Mouse (Mus musculus) gastrocnemius, postnatal 36 days (tissue): ENCODE data around the gene Marco. TPM values are rescaled to one million over a fixed set of nuclear protein-coding genes. Genes with fewer than 3 reads are reported as not detected.

ENCODE experiments used
- DNase-seq, 2 experiments: peaks; one replicate each; pipeline ENCODE4 v3.0.0; 2022
- intact Hi-C: fragments of 180-260 bp; cut with DNase I; formaldehyde crosslinking; loops from one replicate; pipeline ENCODE4 v1.15.1; 2025
- long read RNA-seq, 2 experiments: library from polyadenylated mRNA; stranded (forward); transcript quantifications; one replicate each; pipeline ENCODE4 v2.0.0; 2021
- total RNA-seq, 2 experiments: library from RNA; stranded (reverse); gene quantifications; 2 replicates each; pipeline ENCODE4 v1.2.3; 2021

Marco gene
- under 1 TPM in 1 of 2 experiments, not detected in 1; 0.18 TPM for total RNA-seq
- long read RNA-seq, experiment 1, result 0 reads
- long read RNA-seq, experiment 2, result 0 reads

- intact Hi-C loops, result no loop called here
- DNase-seq, result no peak
Measured at GRCm38 (mm10) chr1:120504924-120505323, at the start of gene Marco. Gene Marco, minus strand, starts transcription at chr1:120505024.

DNA sequence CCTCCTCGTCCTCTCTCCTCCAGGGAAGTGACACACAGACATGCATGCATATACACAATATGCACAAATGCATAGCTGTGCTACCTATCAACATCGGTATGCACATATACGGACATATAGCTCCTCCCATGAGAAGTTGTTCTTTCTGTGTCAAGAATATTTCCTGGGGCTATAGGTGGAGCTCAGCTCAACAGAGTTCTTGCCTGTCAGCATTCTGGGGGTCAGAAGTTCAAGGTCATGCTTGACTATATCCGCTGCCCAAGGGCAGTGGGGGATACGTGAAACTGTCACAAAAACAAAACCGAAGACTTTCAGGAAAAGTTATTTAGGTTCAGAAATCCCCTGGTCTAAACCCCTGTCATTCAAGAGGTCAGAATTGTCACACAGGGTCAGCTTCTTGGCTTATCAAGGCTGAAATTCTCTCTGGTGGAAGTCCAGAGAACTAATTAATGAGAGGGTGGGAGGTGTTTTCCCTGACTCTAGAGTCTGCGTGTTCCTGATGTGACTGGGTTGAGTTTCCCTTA lies 34.7 kb upstream of the Marco start:
- intact Hi-C loops, result no loop called here
- DNase-seq, result no peak

DNA sequence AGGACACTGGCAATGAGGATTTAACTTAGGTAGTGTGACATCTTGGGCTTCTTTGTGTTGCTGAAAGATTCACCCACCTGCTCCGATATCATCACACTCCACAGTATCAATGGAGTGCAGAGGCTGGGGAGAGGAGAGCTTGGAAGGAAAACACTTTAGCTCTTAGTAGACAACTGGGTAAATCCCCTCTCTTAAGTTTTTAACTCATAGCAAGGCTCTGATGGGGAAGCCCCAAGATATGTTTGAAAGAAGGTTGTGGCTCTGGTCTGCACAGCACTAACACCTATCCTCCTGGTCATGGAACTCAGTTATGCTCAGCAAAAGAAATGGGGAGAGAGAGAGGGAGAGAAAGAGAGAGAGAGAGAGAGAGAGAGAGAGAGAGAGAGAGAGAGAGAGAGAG lies 32.2 kb upstream of the Marco start:
- DNase-seq, result no peak
- intact Hi-C loops, result no loop called here

DNA sequence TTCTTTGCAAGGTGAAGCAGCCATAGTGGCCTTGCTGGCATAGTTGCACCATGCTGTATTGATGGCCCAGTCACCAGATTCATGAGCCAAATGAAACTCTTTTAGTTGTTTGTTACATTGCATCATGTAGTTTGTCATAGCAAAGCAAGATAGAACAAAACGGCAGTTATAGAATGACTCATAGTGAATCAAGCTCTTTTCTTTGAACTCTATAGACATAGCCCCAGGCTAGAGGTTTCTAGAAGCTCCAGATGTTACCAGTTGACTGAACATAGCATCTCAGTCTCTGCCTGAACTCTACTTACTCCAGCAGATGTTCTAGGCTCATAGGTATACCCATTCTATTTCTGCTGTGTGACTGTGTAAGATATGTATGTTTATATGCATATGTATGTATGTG lies 31.1 kb upstream of the Marco start:
- intact Hi-C loops, result no loop called here
- no peak for DNase-seq

- no peak for DNase-seq
Measured at GRCm38 (mm10) chr1:120532321-120532916, 27.6 kb upstream of the Marco start.

GRCm38 (mm10) chr1:120531770-120532169 lies 26.9 kb upstream of the Marco start:
- intact Hi-C loops, result no loop called here
- DNase-seq, result no peak

More at GRCm38 (mm10) chr1:120532321-120532916, 27.6 kb upstream of the Marco start:
- intact Hi-C loops, result no loop called here

DNA sequence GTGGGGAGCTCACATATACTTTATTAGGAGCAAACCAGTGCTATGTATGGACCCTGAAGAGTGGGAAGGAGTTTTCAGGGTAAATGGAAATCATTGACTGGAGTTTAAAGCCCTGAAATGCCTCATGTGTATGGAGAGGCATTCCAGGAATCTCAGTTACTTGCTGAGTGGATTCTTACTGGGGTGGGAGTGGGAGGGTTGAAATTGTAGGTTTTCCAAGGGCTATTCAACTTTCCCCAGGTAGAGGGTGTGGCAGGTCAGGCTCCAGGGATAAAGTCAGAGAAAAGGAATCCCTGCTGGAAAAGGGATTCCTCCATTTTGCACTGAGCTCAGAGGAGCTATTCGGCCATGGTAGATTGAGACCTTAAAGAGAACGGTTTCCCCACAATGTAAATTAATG lies 25.1 kb upstream of the Marco start:
- DNase-seq, result no peak
- intact Hi-C loops, result no loop called here

DNA sequence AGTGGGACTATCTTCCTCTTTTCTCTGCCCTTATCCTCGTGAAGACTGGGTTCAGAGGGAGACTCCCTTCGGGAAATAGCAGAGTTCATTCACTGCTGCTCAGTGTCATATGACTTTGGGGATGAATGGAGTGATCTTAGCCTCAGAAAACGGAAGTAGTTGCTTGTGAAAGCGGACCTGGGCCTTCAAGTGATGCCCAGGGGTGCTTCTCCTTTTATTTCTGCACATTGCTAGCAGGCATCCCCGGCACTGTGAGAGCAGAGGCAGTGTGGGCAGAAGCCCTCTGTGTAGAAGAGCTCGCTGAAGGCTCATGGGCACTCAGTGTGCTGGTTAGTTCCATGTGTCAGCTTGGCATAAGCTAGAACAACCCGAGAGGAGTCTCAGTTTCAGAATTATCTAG lies 12.8 kb upstream of the Marco start:
- DNase-seq, result no peak
- intact Hi-C loops, result no loop called here

DNA sequence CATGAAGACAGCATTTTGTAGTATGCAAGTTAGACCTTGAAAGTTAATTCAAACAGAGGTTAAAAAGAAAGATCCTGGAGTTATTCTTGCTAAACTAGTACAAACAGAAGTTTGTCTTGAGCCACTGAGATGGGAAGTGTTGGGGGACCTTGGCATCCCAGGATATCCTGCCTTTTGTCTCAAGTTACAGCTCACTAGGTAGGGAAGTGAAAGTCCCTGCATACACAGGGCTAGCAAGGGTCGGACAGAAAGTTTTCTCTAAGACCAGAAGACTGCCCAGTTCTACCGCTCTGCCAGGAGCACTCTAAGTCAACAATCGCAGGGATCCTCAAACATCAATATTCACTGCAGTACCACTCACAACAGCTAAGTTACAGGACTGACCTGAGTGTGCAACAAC lies 5.5 kb upstream of the Marco start:
- intact Hi-C loops, result no loop called here
- no peak for DNase-seq

DNA sequence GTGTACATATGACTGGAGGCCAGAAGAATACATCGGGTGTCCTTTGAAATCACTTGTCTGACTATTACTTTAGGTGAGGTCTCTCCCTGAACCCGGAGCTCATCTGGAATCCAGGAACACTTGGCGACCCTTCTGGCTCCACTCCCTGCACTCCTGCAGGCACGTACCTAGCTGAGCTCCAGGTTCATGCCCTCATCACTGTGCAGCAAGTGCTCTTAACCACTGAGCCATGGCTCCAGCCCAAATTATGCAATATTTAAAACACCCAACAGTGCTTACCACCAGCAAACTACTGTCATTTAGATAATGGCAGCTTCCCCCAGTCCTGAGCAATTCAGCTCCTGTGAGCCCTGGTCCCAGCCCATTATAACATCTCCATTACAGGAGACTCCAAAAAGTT lies 4.2 kb upstream of the Marco start:
- DNase-seq, result no peak
- intact Hi-C loops, result no loop called here

DNA sequence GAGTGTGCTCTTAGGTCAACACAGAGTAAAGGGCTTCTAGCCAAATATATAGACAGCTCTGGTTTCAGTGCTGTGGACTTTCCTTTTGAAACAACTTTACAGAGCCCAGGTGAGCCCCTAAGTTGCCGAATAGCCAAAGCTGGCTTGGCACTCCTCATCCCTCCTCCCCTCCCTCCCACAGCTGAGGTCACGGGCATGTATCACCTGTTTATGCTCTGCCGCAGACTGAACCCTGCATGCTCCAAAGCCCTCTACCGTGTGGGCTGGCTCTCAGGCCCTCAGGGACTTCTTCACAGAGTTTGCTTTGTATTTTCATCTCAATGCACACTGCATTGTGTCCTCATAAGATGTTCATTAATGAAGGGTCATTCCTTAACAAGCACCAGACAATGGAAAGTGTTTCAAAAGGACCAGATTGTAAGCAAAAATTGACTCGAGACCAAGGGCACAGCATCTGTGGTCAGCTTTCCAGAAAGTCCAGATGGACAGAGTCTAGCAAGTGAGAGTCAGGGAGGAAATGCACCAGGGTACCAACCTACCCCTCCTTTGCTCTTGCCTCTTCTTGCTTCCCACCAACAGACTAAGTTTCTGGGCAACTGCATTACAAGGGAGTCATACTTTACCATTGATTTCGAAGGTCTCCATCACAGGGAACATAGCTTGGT lies 646 bp downstream of the Marco start:
- intact Hi-C loops, result no loop called here
- DNase-seq, result no peak

GRCm38 (mm10) chr1:120501496-120501895 lies 3.3 kb downstream of the Marco start:
- intact Hi-C loops, result no loop called here
- no peak for DNase-seq

DNA sequence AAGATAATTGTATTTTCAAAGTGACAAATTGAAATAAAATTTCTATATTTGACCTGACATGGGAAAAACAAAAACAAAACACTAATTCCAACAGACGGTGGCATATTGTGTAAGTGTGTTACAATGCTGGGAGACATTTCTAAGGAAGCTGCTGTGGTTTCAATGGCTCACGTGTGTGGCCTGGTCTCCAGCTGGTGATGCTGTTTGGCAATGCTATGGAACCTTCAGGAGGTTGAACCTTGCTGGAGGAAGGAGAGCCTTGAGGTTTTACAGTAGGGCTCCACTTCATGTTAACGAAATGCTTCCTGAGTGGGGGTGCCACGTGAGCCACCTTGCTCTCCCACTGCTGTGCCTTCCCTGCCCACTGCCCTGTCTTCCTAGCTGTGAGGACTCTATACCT lies 6.8 kb downstream of the Marco start:
- intact Hi-C loops, result no loop called here
- no peak for DNase-seq

DNA sequence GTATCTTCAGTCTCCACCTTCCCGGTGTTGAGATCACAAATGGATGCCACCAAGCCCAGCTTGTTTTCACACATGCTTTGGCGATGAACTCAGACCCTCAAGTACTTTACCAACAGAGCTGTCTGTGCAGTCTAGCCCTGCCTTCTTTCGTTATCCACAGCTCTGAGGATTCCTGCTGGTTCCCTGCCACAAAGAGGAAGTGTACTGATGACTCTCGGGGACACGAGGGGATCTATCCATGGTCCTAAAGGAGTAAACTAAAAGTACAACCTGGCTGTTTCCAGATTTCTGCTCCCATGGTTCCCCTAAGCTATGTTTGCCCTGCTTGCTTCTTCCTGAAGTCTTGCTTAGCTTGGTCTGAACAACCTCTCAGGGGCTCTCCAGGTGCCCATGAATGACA lies 23.9 kb downstream of the Marco start:
- intact Hi-C loops, result no loop called here
- DNase-seq, result no peak

DNA sequence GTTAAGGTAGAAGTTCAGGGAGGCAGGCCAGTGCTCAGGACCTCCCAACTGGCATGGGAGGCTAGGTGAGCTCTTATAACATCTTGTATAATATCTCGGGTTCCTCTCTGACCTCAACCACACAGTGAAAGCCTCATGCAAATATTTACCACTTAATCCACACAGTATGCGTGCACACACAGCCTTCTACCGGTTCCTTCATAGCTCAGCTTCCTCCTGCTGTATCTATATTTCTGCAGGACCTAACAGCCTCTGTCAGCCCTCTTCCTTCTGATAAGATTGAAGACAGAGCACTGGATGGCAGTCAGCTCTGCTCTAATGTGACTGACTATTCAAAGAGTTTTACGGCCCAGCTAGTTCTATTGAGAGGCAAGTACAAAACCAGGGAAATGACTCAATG lies 30.0 kb downstream of the Marco start:
- no peak for DNase-seq
- intact Hi-C loops, result no loop called here

DNA sequence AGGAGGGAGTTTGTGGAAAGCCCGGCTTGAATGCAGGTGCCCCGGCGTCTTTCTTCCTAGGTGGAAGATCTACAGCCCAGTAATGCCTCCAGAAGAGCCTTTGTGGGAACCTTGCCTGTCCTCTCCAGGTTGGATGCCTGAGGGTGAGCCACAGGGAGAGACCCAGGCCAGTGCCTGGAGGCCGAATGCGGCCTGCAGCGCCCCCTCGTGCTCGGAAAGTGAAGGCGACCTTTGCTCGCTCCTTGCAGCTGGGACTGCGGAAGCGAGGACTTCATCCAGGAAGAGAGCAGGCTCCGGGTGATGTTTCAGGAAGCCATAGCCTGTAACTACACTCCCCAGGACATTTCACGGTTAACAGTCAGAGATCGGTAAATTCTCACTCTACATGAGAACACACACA lies 35.9 kb downstream of the Marco start:
- peak; percentile 25 to 30 for DNase-seq
- intact Hi-C loops, result loop anchor here (2.0 kb wide), 1 partner anchor 270 kb away; no protein-coding TSS in a partner anchor

DNA sequence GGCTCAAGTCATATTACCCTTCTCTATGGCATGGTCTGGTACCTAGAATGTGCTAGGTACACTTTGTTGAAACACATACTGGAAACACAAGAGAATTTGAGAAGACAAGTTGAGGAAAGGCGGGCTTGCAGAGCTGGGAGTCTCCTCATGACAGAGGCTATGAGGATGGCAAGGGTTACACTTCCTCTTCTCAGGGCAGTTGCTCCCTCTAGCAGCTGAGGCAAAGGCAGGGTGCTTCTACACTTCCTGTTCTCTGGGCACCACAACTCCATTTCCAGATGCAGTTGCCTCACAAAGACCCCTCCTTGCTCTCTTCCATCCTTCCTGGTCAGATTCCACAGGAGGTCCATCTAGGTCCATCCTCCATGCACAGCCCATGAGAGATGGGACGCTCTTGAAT lies 37.5 kb downstream of the Marco start:
- intact Hi-C loops, result no loop called here

GRCm38 (mm10) chr1:120466751-120467150 lies 38.1 kb downstream of the Marco start:
- intact Hi-C loops, result no loop called here
- peak in 1 of 2 experiments; percentile 8 for DNase-seq

More for the DNA sequence above, 37.5 kb downstream of the Marco start:
- no peak for DNase-seq

- intact Hi-C loops, result no loop called here
- no peak for DNase-seq
Measured at GRCm38 (mm10) chr1:120459032-120459431, 45.8 kb downstream of the Marco start.

DNA sequence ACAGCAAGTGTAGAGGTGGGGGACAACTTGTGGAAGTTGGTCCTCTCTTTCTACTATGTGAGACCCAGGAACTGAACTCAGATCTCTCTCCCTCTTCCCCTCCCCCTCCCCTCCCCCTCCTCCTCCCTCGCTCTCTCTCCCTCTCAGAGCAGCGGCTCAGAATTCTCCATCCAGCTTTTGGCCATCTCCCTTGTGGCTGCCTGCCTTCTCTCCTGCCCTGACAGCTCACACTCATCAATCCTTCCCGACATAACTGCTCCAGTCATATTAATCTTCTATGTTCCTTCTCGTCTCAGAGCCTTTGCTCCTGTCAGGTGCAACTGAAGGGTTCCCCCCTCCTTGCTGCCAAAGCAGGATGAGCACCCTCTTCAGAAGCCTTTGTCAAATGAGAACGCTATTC lies 46.3 kb downstream of the Marco start:
- intact Hi-C loops, result no loop called here
- DNase-seq, result no peak

DNA sequence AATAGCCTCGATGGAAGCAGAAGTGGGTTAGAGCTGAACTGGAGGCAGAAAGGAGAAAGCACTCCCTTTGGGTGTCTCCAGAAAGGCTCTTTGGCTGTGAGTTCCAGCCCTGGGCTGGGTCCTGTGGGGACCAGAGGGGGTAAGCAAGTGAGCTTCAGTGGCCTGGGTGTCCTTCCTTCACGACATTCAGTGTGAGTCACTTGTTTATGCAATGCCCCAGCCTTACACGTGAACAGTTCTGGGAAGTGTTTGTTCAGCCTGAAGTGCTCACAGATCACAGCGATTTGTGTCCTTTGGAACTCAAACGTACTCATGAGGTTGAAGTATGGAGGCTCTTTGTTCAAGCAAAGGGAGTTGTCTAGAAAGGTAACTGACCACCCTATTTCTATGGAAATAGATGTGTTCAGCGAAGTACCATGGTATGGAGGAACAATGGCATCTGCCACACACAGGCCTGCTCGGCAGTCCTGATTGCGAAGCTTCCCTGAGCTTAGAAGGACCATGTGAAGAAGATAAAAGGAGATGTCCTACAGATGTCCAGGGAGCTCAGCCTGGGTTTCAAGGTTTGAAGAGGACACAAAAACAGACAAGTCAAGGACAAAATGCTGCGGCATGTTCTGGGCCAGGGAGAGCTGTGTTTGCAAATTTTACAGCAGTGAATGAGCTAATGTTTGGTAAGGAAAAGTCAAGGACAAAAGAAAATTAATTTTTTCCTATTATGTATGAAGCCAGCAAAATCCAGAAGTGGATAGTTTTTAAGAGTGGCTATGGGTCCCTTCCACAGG lies 53.1 kb downstream of the Marco start:
- intact Hi-C loops, result no loop called here
- no peak for DNase-seq
